Mouse (Mus musculus): ENCODE data around the gene Sort1. TPM values are rescaled to one million over a fixed set of nuclear protein-coding genes. Genes with fewer than 3 reads are reported as not detected.

Sort1 gene
- polyA plus RNA-seq, 1 experiment from 2014 or later = 16.6 TPM

DNA sequence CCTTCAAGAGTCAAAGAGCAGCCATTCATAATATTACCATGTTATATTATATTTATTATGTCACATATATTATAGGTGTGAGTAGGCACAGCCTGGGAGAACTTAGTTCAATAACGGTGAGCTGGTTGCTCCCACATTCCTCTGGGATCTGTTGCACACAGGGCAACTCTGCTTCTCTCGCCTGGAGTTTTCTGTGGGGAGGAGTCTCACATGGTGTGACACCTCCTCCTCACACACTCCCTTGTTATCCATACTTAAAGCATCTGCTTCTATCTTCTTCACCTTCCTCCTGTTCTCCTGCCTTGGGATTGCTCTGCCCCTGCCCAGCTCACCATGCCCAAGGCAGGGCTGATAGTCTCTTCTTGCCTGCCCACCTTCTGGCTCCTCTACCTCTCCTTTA is 57.2 kb downstream of the Sort1 start:
- no peak overlapping the region for H3K9ac ChIP-seq (ENCODE audit: low read length)
- no peak overlapping the region for H3K4me2 ChIP-seq (ENCODE audit: low read length)
- no peak overlapping the region for H3K4me3 ChIP-seq (ENCODE audit: low read depth, low read length)
- no peaks in the 10 kb centered on the region for H3K4me1 ChIP-seq (ENCODE audit: control insufficient read depth, insufficient read depth, low read length)
- H3K9me3 ChIP-seq (replicated peaks; ENCODE audit: control insufficient read depth, low read length) = no peaks in the 10 kb centered on the region
- ATAC-seq (no peak), DNase-seq (ENCODE audit: low spot score) (no peak)
- peaks cover 86% of the 10 kb centered on the region for H3K36me3 ChIP-seq (ENCODE audit: control insufficient read depth, insufficient read depth, low read length)
- H3K27ac ChIP-seq (ENCODE audit: low read depth, low read length) = no peak overlapping the region
- H3K27me3 ChIP-seq (replicated peaks; ENCODE audit: control insufficient read depth, insufficient read depth, low read length) = no peaks in the 10 kb centered on the region
- WGBS = 91% methylated on average over 2 of the region's 2 CpGs

GRCm38 (mm10) chr3:108342185-108342584 is 58.3 kb downstream of the Sort1 start:
- no peak overlapping the region for H3K27ac ChIP-seq (ENCODE audit: low read depth, low read length)
- no peaks in the 10 kb centered on the region for H3K9me3 ChIP-seq (replicated peaks; ENCODE audit: control insufficient read depth, low read length)
- H3K4me2 ChIP-seq (ENCODE audit: low read length) = no peak overlapping the region
- no peak overlapping the region for H3K4me3 ChIP-seq (ENCODE audit: low read depth, low read length)
- 80% methylated on average over 7 of the region's 7 CpGs for WGBS
- H3K4me1 ChIP-seq (ENCODE audit: control insufficient read depth, insufficient read depth, low read length) = no peaks in the 10 kb centered on the region
- peaks cover 94% of the 10 kb centered on the region for H3K36me3 ChIP-seq (ENCODE audit: control insufficient read depth, insufficient read depth, low read length)
- H3K9ac ChIP-seq (ENCODE audit: low read length) = no peak overlapping the region
- H3K27me3 ChIP-seq (replicated peaks; ENCODE audit: control insufficient read depth, insufficient read depth, low read length) = no peaks in the 10 kb centered on the region
- DNase-seq (ENCODE audit: low spot score) (no peak), ATAC-seq (no peak)

- no peak overlapping the region for H3K27ac ChIP-seq (ENCODE audit: low read depth, low read length)
- 93% methylated on average over 7 of the region's 7 CpGs for WGBS
- H3K36me3 ChIP-seq (ENCODE audit: control insufficient read depth, insufficient read depth, low read length) = peaks cover 98% of the 10 kb centered on the region
- no peak overlapping the region for H3K4me2 ChIP-seq (ENCODE audit: low read length)
- no peak for DNase-seq (ENCODE audit: low spot score)
- no peaks in the 10 kb centered on the region for H3K27me3 ChIP-seq (replicated peaks; ENCODE audit: control insufficient read depth, insufficient read depth, low read length)
- ATAC-seq = no peak
- no peaks in the 10 kb centered on the region for H3K4me1 ChIP-seq (ENCODE audit: control insufficient read depth, insufficient read depth, low read length)
- H3K9ac ChIP-seq (ENCODE audit: low read length) = no peak overlapping the region
- H3K9me3 ChIP-seq (replicated peaks; ENCODE audit: control insufficient read depth, low read length) = no peaks in the 10 kb centered on the region
- H3K4me3 ChIP-seq (ENCODE audit: low read depth, low read length) = no peak overlapping the region
Measured at GRCm38 (mm10) chr3:108345855-108346254, 62.0 kb downstream of the Sort1 start.

GRCm38 (mm10) chr3:108348376-108348775 is 64.5 kb downstream of the Sort1 start:
- no peak overlapping the region for H3K27ac ChIP-seq (ENCODE audit: low read depth, low read length)
- H3K9ac ChIP-seq (ENCODE audit: low read length) = no peak overlapping the region
- WGBS = 90% methylated on average over 9 of the region's 9 CpGs
- DNase-seq (ENCODE audit: low spot score) (no peak), ATAC-seq (no peak)
- H3K36me3 ChIP-seq (ENCODE audit: control insufficient read depth, insufficient read depth, low read length) = peaks cover 93% of the 10 kb centered on the region
- H3K4me3 ChIP-seq (ENCODE audit: low read depth, low read length) = no peak overlapping the region
- H3K4me2 ChIP-seq (ENCODE audit: low read length) = no peak overlapping the region
- no peaks in the 10 kb centered on the region for H3K4me1 ChIP-seq (ENCODE audit: control insufficient read depth, insufficient read depth, low read length)
- H3K27me3 ChIP-seq (replicated peaks; ENCODE audit: control insufficient read depth, insufficient read depth, low read length) = no peaks in the 10 kb centered on the region
- no peaks in the 10 kb centered on the region for H3K9me3 ChIP-seq (replicated peaks; ENCODE audit: control insufficient read depth, low read length)

DNA sequence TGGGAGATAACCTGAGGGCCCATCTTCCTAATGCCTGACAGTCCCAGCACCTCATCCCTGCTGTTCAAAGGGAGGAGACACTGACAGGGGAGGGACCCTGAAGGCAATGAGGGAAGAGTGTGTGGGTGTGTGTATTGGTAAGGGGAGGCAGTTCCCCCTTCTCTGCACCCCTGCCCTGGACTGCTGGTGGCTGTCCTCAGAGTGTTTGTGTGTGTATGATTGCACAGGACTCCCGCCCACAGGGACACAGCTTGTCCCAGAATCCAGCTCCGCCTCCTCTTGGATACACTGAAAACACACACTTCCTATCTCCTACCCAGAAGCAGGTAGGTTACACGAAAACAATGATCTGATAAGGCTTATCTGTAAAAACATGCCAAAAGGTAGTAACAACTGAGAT is 71.4 kb downstream of the Sort1 start:
- H3K4me2 ChIP-seq (ENCODE audit: low read length) = no peak overlapping the region
- H3K9me3 ChIP-seq (replicated peaks; ENCODE audit: control insufficient read depth, low read length) = no peaks in the 10 kb centered on the region
- no peak for DNase-seq (ENCODE audit: low spot score)
- no peaks in the 10 kb centered on the region for H3K27me3 ChIP-seq (replicated peaks; ENCODE audit: control insufficient read depth, insufficient read depth, low read length)
- H3K4me1 ChIP-seq (ENCODE audit: control insufficient read depth, insufficient read depth, low read length) = no peaks in the 10 kb centered on the region
- H3K9ac ChIP-seq (ENCODE audit: low read length) = no peak overlapping the region
- no peak overlapping the region for H3K27ac ChIP-seq (ENCODE audit: low read depth, low read length)
- ATAC-seq = no peak
- peaks cover 78% of the 10 kb centered on the region for H3K36me3 ChIP-seq (ENCODE audit: control insufficient read depth, insufficient read depth, low read length)
- 90% methylated on average over 3 of the region's 3 CpGs for WGBS
- H3K4me3 ChIP-seq (ENCODE audit: low read depth, low read length) = no peak overlapping the region

DNA sequence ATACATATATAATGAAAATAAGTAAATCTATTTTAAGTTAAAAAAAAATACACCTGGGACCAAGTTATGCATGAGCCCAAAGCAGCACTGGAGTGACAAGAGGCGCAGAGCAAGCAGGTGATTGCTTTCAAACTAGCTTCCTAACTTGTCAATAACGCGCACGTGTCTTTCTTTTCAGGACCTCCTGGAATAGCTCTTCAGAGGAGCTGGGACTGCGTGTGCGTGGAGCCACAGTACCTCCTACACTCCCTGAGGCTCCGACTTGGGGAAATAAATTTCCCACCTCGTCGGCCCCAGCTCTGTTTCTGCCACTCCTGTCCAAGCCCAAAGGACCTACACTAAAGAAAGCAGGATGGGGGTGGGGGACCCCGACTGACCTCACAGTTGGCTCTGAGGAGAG is 73.2 kb downstream of the Sort1 start:
- 86% methylated on average over 10 of the region's 10 CpGs for WGBS
- Histone ChIP-seq H3K4me3 (ENCODE audit: low read depth, low read length) (no peak overlapping the region), H3K9ac (ENCODE audit: low read length) (no peak overlapping the region), H3K27ac (ENCODE audit: low read depth, low read length) (no peak overlapping the region), H3K9me3 (replicated peaks; ENCODE audit: control insufficient read depth, low read length) (no peaks in the 10 kb centered on the region), H3K4me2 (ENCODE audit: low read length) (no peak overlapping the region), H3K27me3 (replicated peaks; ENCODE audit: control insufficient read depth, insufficient read depth, low read length) (no peaks in the 10 kb centered on the region), H3K4me1 (ENCODE audit: control insufficient read depth, insufficient read depth, low read length) (peaks cover 4% of the 10 kb centered on the region; the same call in 1 of the 2 replicates), H3K36me3 (ENCODE audit: control insufficient read depth, insufficient read depth, low read length) (peaks cover 60% of the 10 kb centered on the region)
- ATAC-seq (no peak), DNase-seq (ENCODE audit: low spot score) (no peak)

DNA sequence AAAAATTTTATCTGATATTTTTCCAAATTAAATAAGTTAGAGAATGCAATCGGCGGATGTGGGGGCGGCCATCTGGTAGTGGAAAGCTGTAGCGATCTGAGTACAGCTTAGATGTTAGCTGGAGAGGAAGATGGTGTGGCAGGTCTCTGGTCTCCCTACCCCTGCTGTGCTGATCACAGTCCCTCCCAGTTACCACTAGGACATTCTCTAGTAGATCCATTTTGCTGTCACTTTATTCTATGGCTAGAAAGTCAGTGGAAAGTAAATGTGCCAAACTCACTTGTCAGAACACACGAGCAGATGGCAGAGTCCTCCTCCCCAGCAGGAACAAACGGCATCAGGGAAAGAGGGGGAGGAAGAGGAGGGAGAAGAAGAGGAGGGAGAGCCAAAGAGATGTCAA is 74.6 kb downstream of the Sort1 start:
- Histone ChIP-seq H3K4me2 (ENCODE audit: low read length) (no peak overlapping the region), H3K27me3 (replicated peaks; ENCODE audit: control insufficient read depth, insufficient read depth, low read length) (no peaks in the 10 kb centered on the region), H3K4me1 (ENCODE audit: control insufficient read depth, insufficient read depth, low read length) (peaks cover 4% of the 10 kb centered on the region; the same call in 1 of the 2 replicates), H3K36me3 (ENCODE audit: control insufficient read depth, insufficient read depth, low read length) (peaks cover 50% of the 10 kb centered on the region), H3K9me3 (replicated peaks; ENCODE audit: control insufficient read depth, low read length) (no peaks in the 10 kb centered on the region), H3K4me3 (ENCODE audit: low read depth, low read length) (no peak overlapping the region), H3K9ac (ENCODE audit: low read length) (no peak overlapping the region), H3K27ac (ENCODE audit: low read depth, low read length) (no peak overlapping the region; the same call in 1 of the 2 replicates)
- DNase-seq (ENCODE audit: low spot score) = peak; percentile 62
- ATAC-seq = peak; percentile 41; the same call in 1 of the 2 replicates
- WGBS = 80% methylated on average over 6 of the region's 6 CpGs

GRCm38 (mm10) chr3:108360894-108361293 is 77.0 kb downstream of the Sort1 start:
- Histone ChIP-seq H3K9me3 (replicated peaks; ENCODE audit: control insufficient read depth, low read length) (no peaks in the 10 kb centered on the region), H3K4me2 (ENCODE audit: low read length) (no peak overlapping the region), H3K4me1 (ENCODE audit: control insufficient read depth, insufficient read depth, low read length) (peaks cover 4% of the 10 kb centered on the region; the same call in 1 of the 2 replicates), H3K27me3 (replicated peaks; ENCODE audit: control insufficient read depth, insufficient read depth, low read length) (no peaks in the 10 kb centered on the region), H3K4me3 (ENCODE audit: low read depth, low read length) (no peak overlapping the region), H3K9ac (ENCODE audit: low read length) (0 out of 2 replicates have a peak overlapping the region, but pooled peaks have one; percentile 32), H3K27ac (ENCODE audit: low read depth, low read length) (peak overlapping the region; percentile 44; the same call in 1 of the 2 replicates), H3K36me3 (ENCODE audit: control insufficient read depth, insufficient read depth, low read length) (peaks cover 25% of the 10 kb centered on the region)
- DNase-seq (ENCODE audit: low spot score) = peak; percentile 28
- ATAC-seq = peak; percentile 19; the same call in 1 of the 2 replicates
- WGBS = 5% methylated on average over 7 of the region's 7 CpGs

GRCm38 (mm10) chr3:108363626-108364025 is 79.7 kb downstream of the Sort1 start:
- Histone ChIP-seq H3K4me1 (ENCODE audit: control insufficient read depth, insufficient read depth, low read length) (peaks cover 4% of the 10 kb centered on the region; the same call in 1 of the 2 replicates), H3K4me3 (ENCODE audit: low read depth, low read length) (no peak overlapping the region), H3K9ac (ENCODE audit: low read length) (no peak overlapping the region), H3K27ac (ENCODE audit: low read depth, low read length) (no peak overlapping the region), H3K4me2 (ENCODE audit: low read length) (no peak overlapping the region), H3K27me3 (replicated peaks; ENCODE audit: control insufficient read depth, insufficient read depth, low read length) (no peaks in the 10 kb centered on the region), H3K36me3 (ENCODE audit: control insufficient read depth, insufficient read depth, low read length) (peaks cover under 1% of the 10 kb centered on the region; the same call in 1 of the 2 replicates), H3K9me3 (replicated peaks; ENCODE audit: control insufficient read depth, low read length) (no peaks in the 10 kb centered on the region)
- 72% methylated on average over 3 of the region's 3 CpGs for WGBS
- DNase-seq (ENCODE audit: low spot score) (peak; percentile 37), ATAC-seq (no peak)

Measured in forebrain, embryonic 14.5 days (tissue).